Mouse (Mus musculus) forebrain, embryonic 14.5 days (tissue): Measurements from ENCODE around the gene Eea1. TPM values are rescaled to one million over a fixed set of nuclear protein-coding genes. Genes with fewer than 3 reads are reported as not detected.
A peak's percentile ranks its signal among the peaks of the same experiment; 100 is the strongest.

ENCODE experiments used
- ATAC-seq: fragments of 200-750 bp; cut with Nextera tagmentation; 2 replicates; pipeline ENCODE4 v1.8.0; 2017; ENCODE audit warnings: mild to moderate bottlenecking, moderate library complexity
- DNase-seq: peaks from one replicate; pipeline ENCODE4 v3.0.0-alpha.2; 2015; ENCODE audit warnings: low spot score
- H3K27ac ChIP-seq: fragments of 300-500 bp; sonication (generic); 2 replicates; pipeline ENCODE4 v1.5.1; 2014; ENCODE audit warnings: low read depth, mild to moderate bottlenecking, control low read depth, low read length, moderate library complexity
- H3K27me3 ChIP-seq: fragments of 300-500 bp; sonication (generic); replicated peaks from 2 replicates; pipeline ENCODE4 v1.6.1; 2014; ENCODE audit warnings: low read length, control low read depth, mixed read lengths; ENCODE audit not compliant: control insufficient read depth, insufficient read depth
- H3K36me3 ChIP-seq: fragments of 300-500 bp; sonication (generic); 2 replicates; pipeline ENCODE4 v1.6.1; 2014; ENCODE audit warnings: low read length, control low read depth; ENCODE audit not compliant: control insufficient read depth, insufficient read depth
- H3K4me1 ChIP-seq: fragments of 300-500 bp; sonication (generic); 2 replicates; pipeline ENCODE4 v1.6.1; 2014; ENCODE audit warnings: antibody characterized with exemption, low read length, control low read depth; ENCODE audit not compliant: control insufficient read depth, insufficient read depth
- H3K4me2 ChIP-seq: fragments of 300-500 bp; sonication (generic); 2 replicates; pipeline ENCODE4 v1.6.1; 2014; ENCODE audit warnings: mild to moderate bottlenecking, control low read depth, low read length
- H3K4me3 ChIP-seq: fragments of 300-500 bp; sonication (generic); 2 replicates; pipeline ENCODE4 v1.5.1; 2014; ENCODE audit warnings: low read depth, low read length, control low read depth
- H3K9ac ChIP-seq: fragments of 300-500 bp; sonication (generic); 2 replicates; pipeline ENCODE4 v1.6.1; 2014; ENCODE audit warnings: mild to moderate bottlenecking, low read length, control low read depth, moderate library complexity
- H3K9me3 ChIP-seq: fragments of 300-500 bp; sonication (generic); replicated peaks from 2 replicates; pipeline ENCODE4 v1.6.1; 2016; ENCODE audit warnings: low read length, control low read depth, mixed read lengths; ENCODE audit not compliant: control insufficient read depth
- WGBS: fragments of 180-500 bp; shearing (Covaris S2); extraction: QIAGEN DNeasy Blood & Tissue Kit; methylation state at CpG from one replicate; pipeline ENCODE4 v1.1.7; 2014; 5-methylcytosine and 5-hydroxymethylcytosine counted together
- polyA plus RNA-seq: library from polyadenylated mRNA; unstranded; fragments of >200 nt; fragmentation: Nextera tagmentation; extraction: Ambion mirVana; gene quantifications from 2 replicates; pipeline ENCODE4 v1.2.1, GENCODE M21; 2014

Eea1 gene
- polyA plus RNA-seq, 1 experiment from 2014 or later, result 15.5 TPM

GRCm38 (mm10) chr10:96015738-96016137 is 75.3 kb downstream of the Eea1 start:
- H3K27me3 ChIP-seq, result no peaks in the 10 kb centered on the region
- ATAC-seq (no peak), DNase-seq (no peak)
- no peaks in the 10 kb centered on the region for H3K4me1 ChIP-seq
- peaks cover 29% of the 10 kb centered on the region for H3K36me3 ChIP-seq
- no peak overlapping the region for H3K9ac ChIP-seq
- H3K4me3 ChIP-seq, result no peak overlapping the region
- no peak overlapping the region for H3K4me2 ChIP-seq
- H3K9me3 ChIP-seq, result no peaks in the 10 kb centered on the region
- H3K27ac ChIP-seq, result no peak overlapping the region

GRCm38 (mm10) chr10:96017418-96017817 is 77.0 kb downstream of the Eea1 start:
- Histone ChIP-seq H3K4me2 (no peak overlapping the region), H3K4me1 (no peaks in the 10 kb centered on the region), H3K27ac (no peak overlapping the region), H3K4me3 (no peak overlapping the region), H3K36me3 (peaks cover 16% of the 10 kb centered on the region), H3K9ac (no peak overlapping the region), H3K9me3 (no peaks in the 10 kb centered on the region), H3K27me3 (no peaks in the 10 kb centered on the region)
- WGBS, result 94% methylated on average over 2 of the region's 2 CpGs
- ATAC-seq (no peak), DNase-seq (no peak)

DNA sequence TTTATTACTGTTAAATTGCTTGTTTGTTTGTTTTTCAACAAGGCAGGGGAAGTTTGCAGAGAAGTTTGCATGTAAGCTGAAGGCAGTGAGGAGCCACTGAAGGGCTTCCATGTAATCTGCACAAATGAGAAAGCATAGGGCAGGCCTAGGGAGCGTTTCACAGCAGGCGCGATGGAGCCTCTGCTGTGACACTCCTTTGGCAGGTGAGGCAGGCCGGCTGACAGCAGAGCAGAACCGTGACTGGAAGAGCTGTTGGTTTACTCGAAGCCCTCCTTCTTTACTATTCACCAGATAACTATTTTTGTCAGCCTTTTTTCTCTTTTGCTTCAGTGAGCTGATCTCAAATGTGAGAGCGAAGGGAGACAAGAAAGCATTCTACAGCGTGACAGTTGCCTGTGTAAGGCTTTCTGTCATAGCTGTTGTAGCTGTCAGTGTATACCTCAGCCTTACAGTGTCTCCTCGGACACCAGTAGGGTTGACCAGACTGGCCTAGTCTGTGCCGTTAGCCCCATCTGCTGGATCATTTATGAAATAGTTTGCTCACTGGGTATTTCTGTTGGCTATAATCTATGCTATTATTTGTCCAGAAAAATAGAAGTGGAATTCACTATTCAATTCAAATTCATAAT is 93.0 kb downstream of the Eea1 start:
- ATAC-seq (peak; percentile 82; the same call in 1 of the 2 replicates), DNase-seq (peak; percentile 73)

GRCm38 (mm10) chr10:96034106-96034505 is 93.7 kb downstream of the Eea1 start:
- no peaks in the 10 kb centered on the region for H3K9me3 ChIP-seq
- peaks cover 9% of the 10 kb centered on the region; the same call in 1 of the 2 replicates for H3K36me3 ChIP-seq
- H3K4me3 ChIP-seq, result no peak overlapping the region
- no peak overlapping the region for H3K9ac ChIP-seq
- H3K27ac ChIP-seq, result no peak overlapping the region
- ATAC-seq (no peak), DNase-seq (no peak)
- WGBS, result 84% methylated on average over 3 of the region's 3 CpGs
- no peak overlapping the region for H3K4me2 ChIP-seq
- H3K27me3 ChIP-seq, result no peaks in the 10 kb centered on the region
- no peaks in the 10 kb centered on the region for H3K4me1 ChIP-seq

More for the DNA sequence above, 93.0 kb downstream of the Eea1 start:
- Histone ChIP-seq H3K9ac (no peak overlapping the region), H3K4me1 (no peaks in the 10 kb centered on the region), H3K4me2 (no peak overlapping the region), H3K9me3 (no peaks in the 10 kb centered on the region), H3K36me3 (peaks cover 3% of the 10 kb centered on the region; the same call in 1 of the 2 replicates), H3K27ac (no peak overlapping the region), H3K4me3 (no peak overlapping the region), H3K27me3 (no peaks in the 10 kb centered on the region)
- 50% methylated on average over 10 of the region's 10 CpGs for WGBS

- Histone ChIP-seq H3K4me3 (no peak overlapping the region), H3K9ac (no peak overlapping the region), H3K4me2 (no peak overlapping the region), H3K27ac (no peak overlapping the region), H3K9me3 (no peaks in the 10 kb centered on the region), H3K27me3 (no peaks in the 10 kb centered on the region), H3K36me3 (peaks cover 19% of the 10 kb centered on the region), H3K4me1 (no peaks in the 10 kb centered on the region)
- DNase-seq, result peak; percentile 24
- ATAC-seq, result no peak; the same call in 1 of the 2 replicates
These were observed 95.5 kb downstream of the Eea1 start for GRCm38 (mm10) chr10:96035951-96036350.

DNA sequence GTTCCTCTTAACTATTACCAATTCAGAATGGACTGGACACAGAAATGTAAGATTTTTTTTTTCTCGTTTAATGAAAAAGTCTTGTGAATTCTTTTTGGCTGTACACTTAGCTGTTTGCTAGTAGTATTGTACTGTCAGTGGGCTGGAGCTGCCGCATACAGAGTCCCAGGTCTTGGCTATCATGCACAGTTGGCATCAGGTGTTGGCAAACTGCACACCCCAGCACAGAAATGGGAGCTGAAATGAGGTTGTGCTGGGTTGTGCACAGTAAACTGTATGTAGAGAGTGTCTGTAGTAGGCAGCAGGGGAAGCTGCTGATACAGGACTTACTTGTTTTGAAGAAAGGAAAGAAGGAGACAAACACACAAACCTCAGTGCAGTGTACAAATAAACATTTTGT is 103.8 kb downstream of the Eea1 start:
- H3K27ac ChIP-seq, result no peak overlapping the region
- DNase-seq (peak; percentile 4), ATAC-seq (no peak)
- no peak overlapping the region for H3K9ac ChIP-seq
- no peaks in the 10 kb centered on the region for H3K9me3 ChIP-seq
- 81% methylated on average over 2 of the region's 2 CpGs for WGBS
- H3K4me2 ChIP-seq, result no peak overlapping the region
- H3K36me3 ChIP-seq, result peaks cover 16% of the 10 kb centered on the region
- no peaks in the 10 kb centered on the region for H3K27me3 ChIP-seq
- H3K4me3 ChIP-seq, result no peak overlapping the region
- no peaks in the 10 kb centered on the region for H3K4me1 ChIP-seq

DNA sequence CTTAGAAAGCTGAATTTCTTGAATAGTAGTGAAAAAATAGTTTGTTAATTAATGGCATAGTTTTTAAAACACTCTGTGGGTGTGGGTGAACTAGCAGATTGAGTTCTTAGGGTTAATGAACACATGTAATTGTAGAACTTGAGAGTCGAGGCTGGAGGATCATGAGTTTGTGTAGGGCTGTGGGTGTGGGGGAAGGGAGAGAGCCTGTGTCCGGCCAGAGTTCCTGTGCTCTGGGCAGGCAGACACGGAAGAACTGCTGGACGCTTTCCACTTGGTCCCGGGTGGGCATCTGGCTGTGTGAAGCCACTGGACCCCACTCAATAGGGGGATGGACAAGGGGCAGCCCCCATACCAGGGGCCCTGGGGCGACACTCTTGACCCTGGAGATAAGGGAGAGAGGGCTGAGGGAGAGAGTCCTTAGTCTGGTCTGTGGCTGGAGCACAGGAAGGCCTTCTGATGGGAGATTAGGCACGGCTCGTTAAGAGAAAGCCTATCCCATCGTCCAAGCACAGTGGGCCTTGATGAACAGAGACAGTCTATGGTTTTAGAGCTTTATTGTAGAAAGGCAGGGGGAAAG is 107.6 kb downstream of the Eea1 start:
- Histone ChIP-seq H3K4me1 (no peaks in the 10 kb centered on the region), H3K27ac (no peak overlapping the region), H3K4me2 (no peak overlapping the region), H3K9me3 (no peaks in the 10 kb centered on the region), H3K27me3 (no peaks in the 10 kb centered on the region), H3K36me3 (no peaks in the 10 kb centered on the region), H3K4me3 (no peak overlapping the region), H3K9ac (no peak overlapping the region)
- ATAC-seq (no peak), DNase-seq (no peak)
- 44% methylated on average over 9 of the region's 9 CpGs for WGBS

GRCm38 (mm10) chr10:96048550-96048949 is 108.1 kb downstream of the Eea1 start:
- no peaks in the 10 kb centered on the region for H3K36me3 ChIP-seq
- H3K4me2 ChIP-seq, result no peak overlapping the region
- H3K9me3 ChIP-seq, result no peaks in the 10 kb centered on the region
- H3K4me1 ChIP-seq, result no peaks in the 10 kb centered on the region
- H3K4me3 ChIP-seq, result no peak overlapping the region
- DNase-seq (no peak), ATAC-seq (no peak)
- no peak overlapping the region for H3K9ac ChIP-seq
- WGBS, result 87% methylated on average over 3 of the region's 3 CpGs
- no peaks in the 10 kb centered on the region for H3K27me3 ChIP-seq
- H3K27ac ChIP-seq, result no peak overlapping the region

- H3K4me3 ChIP-seq, result no peak overlapping the region
- H3K27me3 ChIP-seq, result no peaks in the 10 kb centered on the region
- H3K36me3 ChIP-seq, result no peaks in the 10 kb centered on the region
- no peak for DNase-seq
- H3K27ac ChIP-seq, result no peak overlapping the region
- no peak overlapping the region for H3K9ac ChIP-seq
- no peaks in the 10 kb centered on the region for H3K4me1 ChIP-seq
- no peak overlapping the region for H3K4me2 ChIP-seq
- no peaks in the 10 kb centered on the region for H3K9me3 ChIP-seq
- 53% methylated on average over 3 of the region's 3 CpGs for WGBS
- no peak for ATAC-seq
These were observed 126.9 kb downstream of the Eea1 start for GRCm38 (mm10) chr10:96067347-96067746.
